Mouse (Mus musculus): ENCODE measurements at regions not wholly inside any gene's neighbourhood (a gene's known extent, or its start where the extent isn't known, plus 50 kb on each side); places are given as distances from the start of the nearest gene placed in this dataset.

DNA sequence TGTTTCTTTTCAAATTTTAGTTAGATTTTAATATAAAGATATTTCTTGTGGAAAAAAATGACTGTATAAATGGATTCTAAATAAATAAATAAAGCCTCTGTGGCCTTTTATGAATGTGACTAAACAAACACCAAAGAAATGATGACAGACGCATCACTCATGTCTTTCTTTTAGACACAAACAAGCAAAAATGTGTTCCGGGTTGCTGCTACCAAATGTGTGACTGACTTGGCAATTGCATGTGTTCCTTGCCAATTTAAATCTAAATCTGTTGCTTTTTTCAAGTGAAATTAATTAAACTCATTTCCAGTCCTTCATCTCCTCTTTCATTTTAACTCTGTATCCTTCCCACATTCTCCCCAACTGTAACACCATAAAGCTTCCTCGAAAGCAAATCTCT is 225.7 kb upstream of the Isl1 start:
- Histone ChIP-seq H3K27me3 (ENCODE audit: insufficient read depth, low read length) (no peaks in the 10 kb centered on the region), H3K9me3 (ENCODE audit: low read length) (no peaks in the 10 kb centered on the region), H3K9ac (replicated peaks; ENCODE audit: low read length, poor library complexity, severe bottlenecking) (no peak overlapping the region), H3K4me3 (ENCODE audit: low read depth, low read length) (no peak overlapping the region), H3K36me3 (ENCODE audit: insufficient read depth, low read length) (no peaks in the 10 kb centered on the region), H3K27ac (ENCODE audit: low read depth, low read length) (no peak overlapping the region), H3K4me1 (ENCODE audit: insufficient read depth, low read length) (no peaks in the 10 kb centered on the region), H3K4me2 (ENCODE audit: low read depth, low read length, poor library complexity, severe bottlenecking) (no peak overlapping the region)
- 92% methylated on average over 3 of the region's 3 CpGs for WGBS
- DNase-seq (ENCODE audit: low spot score) = no peak
- TF ChIP-seq CTCF (IDR thresholded peaks at IDR 0.05) = no peak
- ATAC-seq (ENCODE audit: low FRiP score) = no peak

GRCm38 (mm10) chr13:116533163-116533562 is 223.7 kb upstream of the Isl1 start:
- Histone ChIP-seq H3K27ac (ENCODE audit: low read depth, low read length) (no peak overlapping the region), H3K27me3 (ENCODE audit: insufficient read depth, low read length) (no peaks in the 10 kb centered on the region), H3K4me1 (ENCODE audit: insufficient read depth, low read length) (no peaks in the 10 kb centered on the region), H3K4me2 (ENCODE audit: low read depth, low read length, poor library complexity, severe bottlenecking) (no peak overlapping the region), H3K36me3 (ENCODE audit: insufficient read depth, low read length) (no peaks in the 10 kb centered on the region), H3K9ac (replicated peaks; ENCODE audit: low read length, poor library complexity, severe bottlenecking) (no peak overlapping the region), H3K9me3 (ENCODE audit: low read length) (no peaks in the 10 kb centered on the region), H3K4me3 (ENCODE audit: low read depth, low read length) (no peak overlapping the region)
- 91% methylated on average over 3 of the region's 3 CpGs for WGBS
- ATAC-seq (ENCODE audit: low FRiP score) (no peak), DNase-seq (ENCODE audit: low spot score) (no peak)
- TF ChIP-seq CTCF (IDR thresholded peaks at IDR 0.05) = no peak

- Histone ChIP-seq H3K9ac (replicated peaks; ENCODE audit: low read length, poor library complexity, severe bottlenecking) (no peak overlapping the region), H3K4me2 (ENCODE audit: low read depth, low read length, poor library complexity, severe bottlenecking) (no peak overlapping the region), H3K4me1 (ENCODE audit: insufficient read depth, low read length) (no peaks in the 10 kb centered on the region), H3K27me3 (ENCODE audit: insufficient read depth, low read length) (no peaks in the 10 kb centered on the region; the same call in 1 of the 2 replicates), H3K9me3 (ENCODE audit: low read length) (no peaks in the 10 kb centered on the region), H3K4me3 (ENCODE audit: low read depth, low read length) (no peak overlapping the region), H3K27ac (ENCODE audit: low read depth, low read length) (no peak overlapping the region), H3K36me3 (ENCODE audit: insufficient read depth, low read length) (no peaks in the 10 kb centered on the region)
- TF ChIP-seq CTCF (IDR thresholded peaks at IDR 0.05) = no peak
- DNase-seq (ENCODE audit: low spot score) (no peak), ATAC-seq (ENCODE audit: low FRiP score) (no peak)
- 76% methylated on average over 1 of the region's 1 CpGs for WGBS
Observed at GRCm38 (mm10) chr13:116528289-116528688, 218.8 kb upstream of the Isl1 start.

DNA sequence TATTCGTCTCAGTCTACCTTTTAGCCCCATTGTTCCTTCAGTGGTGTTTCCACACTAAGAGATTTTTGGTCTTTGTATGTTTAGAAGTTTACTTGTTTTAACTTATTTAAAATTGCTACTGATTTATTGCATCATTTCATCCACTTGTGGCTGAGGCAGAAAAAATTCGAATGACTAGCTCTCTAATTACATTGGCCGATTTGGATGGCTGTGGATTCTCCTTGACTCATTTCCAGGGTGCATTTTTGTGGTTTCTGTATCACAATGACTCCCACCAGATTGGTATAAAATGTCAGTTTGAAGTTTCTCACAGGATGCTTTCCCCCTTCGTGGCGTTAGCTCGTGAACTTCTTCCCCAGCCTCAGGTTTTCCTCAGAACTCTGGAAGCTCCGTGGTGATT is 217.5 kb upstream of the Isl1 start:
- DNase-seq (ENCODE audit: low spot score) (no peak), ATAC-seq (ENCODE audit: low FRiP score) (no peak)
- Histone ChIP-seq H3K27me3 (ENCODE audit: insufficient read depth, low read length) (no peaks in the 10 kb centered on the region; the same call in 1 of the 2 replicates), H3K4me3 (ENCODE audit: low read depth, low read length) (no peak overlapping the region), H3K9ac (replicated peaks; ENCODE audit: low read length, poor library complexity, severe bottlenecking) (no peak overlapping the region), H3K27ac (ENCODE audit: low read depth, low read length) (no peak overlapping the region), H3K36me3 (ENCODE audit: insufficient read depth, low read length) (no peaks in the 10 kb centered on the region), H3K4me2 (ENCODE audit: low read depth, low read length, poor library complexity, severe bottlenecking) (no peak overlapping the region), H3K9me3 (ENCODE audit: low read length) (no peaks in the 10 kb centered on the region), H3K4me1 (ENCODE audit: insufficient read depth, low read length) (no peaks in the 10 kb centered on the region)
- TF ChIP-seq CTCF (IDR thresholded peaks at IDR 0.05) = no peak
- WGBS = 76% methylated on average over 7 of the region's 7 CpGs

DNA sequence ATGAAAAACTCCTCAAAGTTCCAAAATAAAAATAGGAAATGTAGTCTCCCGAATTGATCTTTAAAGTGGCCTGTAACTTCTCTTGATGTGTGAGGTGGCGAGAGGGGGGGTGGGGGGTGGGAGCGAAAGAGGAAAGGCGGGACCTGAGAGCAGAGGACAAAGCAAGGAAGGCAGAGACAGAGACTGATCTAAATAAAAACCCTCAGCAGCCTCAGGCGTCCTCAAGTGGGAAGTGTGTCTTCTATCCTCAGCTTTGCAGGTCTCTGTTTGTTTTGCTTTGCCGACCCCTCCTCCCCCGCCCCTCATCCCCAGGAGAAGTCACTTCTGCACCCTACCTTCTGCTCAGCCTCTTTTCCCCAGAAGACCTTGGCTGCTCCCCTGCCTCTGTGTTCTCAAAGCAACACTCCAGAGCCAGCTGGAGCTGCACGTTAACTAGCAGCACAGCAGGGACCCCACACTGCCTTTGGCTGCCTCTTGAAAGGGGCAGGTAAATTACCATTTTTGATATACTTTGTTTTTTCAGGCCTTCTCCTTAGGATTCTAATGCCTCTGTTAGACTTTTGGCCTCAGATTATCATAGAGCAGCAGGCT is 214.3 kb upstream of the Isl1 start:
- Histone ChIP-seq H3K4me2 (ENCODE audit: low read depth, low read length, poor library complexity, severe bottlenecking) (no peak overlapping the region), H3K4me3 (ENCODE audit: low read depth, low read length) (no peak overlapping the region), H3K27me3 (ENCODE audit: insufficient read depth, low read length) (peaks cover 3% of the 10 kb centered on the region), H3K9me3 (ENCODE audit: low read length) (no peaks in the 10 kb centered on the region), H3K9ac (replicated peaks; ENCODE audit: low read length, poor library complexity, severe bottlenecking) (no peak overlapping the region), H3K36me3 (ENCODE audit: insufficient read depth, low read length) (no peaks in the 10 kb centered on the region), H3K4me1 (ENCODE audit: insufficient read depth, low read length) (no peaks in the 10 kb centered on the region), H3K27ac (ENCODE audit: low read depth, low read length) (no peak overlapping the region)
- no peak for TF ChIP-seq CTCF (IDR thresholded peaks at IDR 0.05)
- 6% methylated on average over 7 of the region's 8 CpGs for WGBS
- ATAC-seq (ENCODE audit: low FRiP score) = no peak
- DNase-seq (ENCODE audit: low spot score) = no peak

- H3K4me3 ChIP-seq (ENCODE audit: low read depth, low read length) = peak overlapping the region; percentile 22; the same call in 1 of the 2 replicates
- ATAC-seq (ENCODE audit: low FRiP score) = no peak
- H3K4me1 ChIP-seq (ENCODE audit: insufficient read depth, low read length) = no peaks in the 10 kb centered on the region
- no peaks in the 10 kb centered on the region for H3K36me3 ChIP-seq (ENCODE audit: insufficient read depth, low read length)
- DNase-seq (ENCODE audit: low spot score) = peak; percentile 42
- H3K9me3 ChIP-seq (ENCODE audit: low read length) = no peaks in the 10 kb centered on the region
- no peak overlapping the region for H3K27ac ChIP-seq (ENCODE audit: low read depth, low read length)
- H3K9ac ChIP-seq (replicated peaks; ENCODE audit: low read length, poor library complexity, severe bottlenecking) = 0 out of 2 replicates have a peak overlapping the region, but pooled peaks have one; percentile 19
- TF ChIP-seq CTCF (IDR thresholded peaks at IDR 0.05) = no peak
- WGBS = 7% methylated on average over 13 of the region's 13 CpGs
- peaks cover 5% of the 10 kb centered on the region; the same call in 1 of the 2 replicates for H3K27me3 ChIP-seq (ENCODE audit: insufficient read depth, low read length)
- peak overlapping the region; percentile 39 for H3K4me2 ChIP-seq (ENCODE audit: low read depth, low read length, poor library complexity, severe bottlenecking)
Observed at GRCm38 (mm10) chr13:116514640-116515311, 205.3 kb upstream of the Isl1 start.

All from midbrain, postnatal 0 days (tissue).